Mouse (Mus musculus): Measurements from ENCODE around the gene Fam136a.
"Not testable (repeated sequence)": the region's sequence is repeated elsewhere in the genome, so short reads cannot be mapped to it uniquely, and the experiment has no call there.

Gene Fam136a

GRCm38 (mm10) chr6:86366853-86367249, 1.4 kb downstream of the Fam136a start:
- no peak for DNase-seq (ENCODE audit: low spot score in 2 of 2)

GRCm38 (mm10) chr6:86368479-86368878, 3.0 kb downstream of the Fam136a start:
- DNase-seq (ENCODE audit: low spot score in 2 of 2) = no peak

GRCm38 (mm10) chr6:86370093-86370713, 4.8 kb downstream of the Fam136a start:
- DNase-seq (ENCODE audit: low spot score in 2 of 2) = peak in 1 of 2 experiments; percentile 28

- no peak for DNase-seq (ENCODE audit: low spot score in 2 of 2)
Observed at GRCm38 (mm10) chr6:86370764-86371339, 5.4 kb downstream of the Fam136a start, which contains the start of gene Snrpg. Gene Snrpg (plus strand): TSS chr6:86371304.

GRCm38 (mm10) chr6:86371340-86371911, 6.0 kb downstream of the Fam136a start:
- peak; percentile 93 to 96 for DNase-seq (ENCODE audit: low spot score in 2 of 2)

GRCm38 (mm10) chr6:86371950-86372516, 6.6 kb downstream of the Fam136a start:
- DNase-seq (ENCODE audit: low spot score in 2 of 2) = peak in 1 of 2 experiments; percentile 58

- DNase-seq (ENCODE audit: low spot score in 2 of 2) = no peak
Observed at GRCm38 (mm10) chr6:86373556-86373955, 8.1 kb downstream of the Fam136a start.

- no peak for DNase-seq (ENCODE audit: low spot score in 2 of 2)
Observed at GRCm38 (mm10) chr6:86378341-86378740, 12.9 kb downstream of the Fam136a start.

GRCm38 (mm10) chr6:86380112-86380511, 14.7 kb downstream of the Fam136a start:
- DNase-seq (ENCODE audit: low spot score in 2 of 2) = not testable (repeated sequence)

- no peak for DNase-seq (ENCODE audit: low spot score in 2 of 2)
Observed at GRCm38 (mm10) chr6:86382551-86382950, 17.1 kb downstream of the Fam136a start.

GRCm38 (mm10) chr6:86383370-86383769, 17.9 kb downstream of the Fam136a start:
- no peak for DNase-seq (ENCODE audit: low spot score in 2 of 2)

- DNase-seq (ENCODE audit: low spot score in 2 of 2) = no peak
Observed at GRCm38 (mm10) chr6:86384692-86385091, 19.2 kb downstream of the Fam136a start.

GRCm38 (mm10) chr6:86385362-86386104, 20.1 kb downstream of the Fam136a start:
- no peak for DNase-seq (ENCODE audit: low spot score in 2 of 2)

- no peak for DNase-seq (ENCODE audit: low spot score in 2 of 2)
Observed at GRCm38 (mm10) chr6:86387313-86387712, 21.9 kb downstream of the Fam136a start.

- DNase-seq (ENCODE audit: low spot score in 2 of 2) = no peak
Observed at GRCm38 (mm10) chr6:86388461-86388860, 23.0 kb downstream of the Fam136a start.

GRCm38 (mm10) chr6:86391326-86391725, 25.9 kb downstream of the Fam136a start:
- no peak for DNase-seq (ENCODE audit: low spot score in 2 of 2)

- no peak for DNase-seq (ENCODE audit: low spot score in 2 of 2)
Observed at GRCm38 (mm10) chr6:86393187-86393586, 27.7 kb downstream of the Fam136a start.

GRCm38 (mm10) chr6:86394078-86394720, 28.8 kb downstream of the Fam136a start:
- DNase-seq (ENCODE audit: low spot score in 2 of 2) = no peak

GRCm38 (mm10) chr6:86395021-86395420, 29.6 kb downstream of the Fam136a start:
- DNase-seq (ENCODE audit: low spot score in 2 of 2) = no peak

GRCm38 (mm10) chr6:86395969-86396368, 30.5 kb downstream of the Fam136a start:
- DNase-seq (ENCODE audit: low spot score in 2 of 2) = no peak

GRCm38 (mm10) chr6:86396581-86397256, 31.3 kb downstream of the Fam136a start, which contains the start of gene Pcyox1:
Gene Pcyox1 (minus strand): TSS chr6:86397154.
- DNase-seq (ENCODE audit: low spot score in 2 of 2) = peak; percentile 87 to 93

Measured in spleen, postnatal 4 days (tissue).